Mouse (Mus musculus) liver, adult 2 months (tissue): ENCODE data around the gene Pate2.

Experiments used
- CTCF ChIP-seq: fragments of 200-500 bp; IDR thresholded peaks from 2 replicates; pipeline ENCODE4 v1.5.1; 2011; ENCODE audit warnings: low read depth, low read length, control low read depth
- POLR2A ChIP-seq: fragments of 200-500 bp; IDR thresholded peaks from 2 replicates; pipeline ENCODE4 v1.6.1; 2011; ENCODE audit warnings: low read length, control low read depth; ENCODE audit not compliant: insufficient read depth; ENCODE audit errors: extremely low read depth

DNA sequence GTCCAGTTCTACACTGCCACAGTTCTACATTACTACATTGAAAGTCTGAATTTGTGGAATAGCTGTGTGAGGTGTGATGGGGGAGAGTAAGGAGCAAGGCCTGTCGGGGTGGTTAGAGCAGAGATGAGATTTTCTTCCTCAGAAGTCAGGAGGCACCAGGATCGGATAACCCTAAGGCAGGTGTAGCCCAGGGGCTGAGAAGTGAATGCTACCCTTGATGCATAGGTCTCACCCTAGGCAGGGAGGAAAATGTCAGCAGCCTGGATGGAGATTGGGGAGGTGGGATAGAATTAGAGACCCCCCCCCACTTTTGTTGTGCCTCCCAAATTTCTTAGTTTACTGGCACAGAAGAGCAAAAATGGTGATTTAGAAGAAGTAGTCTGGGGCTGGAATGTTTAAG is 47.8 kb upstream of the Pate2 start:
- TF ChIP-seq CTCF (no peak), POLR2A (no peak)
